Mouse (Mus musculus) kidney, embryonic 15.5 days (tissue): ENCODE data around the gene Ankfy1. TPM values are rescaled to one million over a fixed set of nuclear protein-coding genes. Genes with fewer than 3 reads are reported as not detected.
"Not testable (repeated sequence)": the region's sequence is repeated elsewhere in the genome, so short reads cannot be mapped to it uniquely, and the experiment has no call there.

Experiments
- ATAC-seq: fragments of 200-750 bp; cut with Nextera tagmentation; replicated peaks from 2 replicates; pipeline ENCODE4 v1.8.0; 2017; ENCODE audit warnings: moderate TSS enrichment; ENCODE audit not compliant: low FRiP score
- H3K27ac ChIP-seq: fragments of 300-500 bp; sonication (generic); 2 replicates; pipeline ENCODE4 v1.5.1; 2015; ENCODE audit warnings: mild to moderate bottlenecking, inconsistent platforms
- H3K27me3 ChIP-seq: fragments of 300-500 bp; sonication (generic); 2 replicates; pipeline ENCODE4 v1.6.1; 2015; ENCODE audit warnings: inconsistent platforms
- H3K36me3 ChIP-seq: fragments of 300-500 bp; sonication (generic); 2 replicates; pipeline ENCODE4 v1.6.1; 2015; ENCODE audit warnings: inconsistent platforms
- H3K4me1 ChIP-seq: fragments of 300-500 bp; sonication (generic); 2 replicates; pipeline ENCODE4 v1.6.1; 2015; ENCODE audit warnings: inconsistent platforms
- H3K4me2 ChIP-seq: fragments of 300-500 bp; sonication (generic); 2 replicates; pipeline ENCODE4 v1.6.1; 2015; ENCODE audit warnings: moderate library complexity, mild to moderate bottlenecking, inconsistent platforms
- H3K4me3 ChIP-seq: fragments of 300-500 bp; sonication (generic); replicated peaks from 2 replicates; pipeline ENCODE4 v1.5.1; 2015; ENCODE audit warnings: mild to moderate bottlenecking, inconsistent platforms
- H3K9ac ChIP-seq: fragments of 300-500 bp; sonication (generic); 2 replicates; pipeline ENCODE4 v1.6.1; 2015; ENCODE audit warnings: mild to moderate bottlenecking, inconsistent platforms
- H3K9me3 ChIP-seq: fragments of 300-500 bp; sonication (generic); replicated peaks from 2 replicates; pipeline ENCODE4 v1.6.1; 2016; ENCODE audit warnings: inconsistent platforms
- WGBS: fragments of 180-500 bp; shearing (Covaris S2); methylation state at CpG from one replicate; pipeline ENCODE4 v1.1.7; 2015; ENCODE audit warnings: mixed read lengths; 5-methylcytosine and 5-hydroxymethylcytosine counted together
- polyA plus RNA-seq: library from polyadenylated mRNA; unstranded; fragments of >200 nt; fragmentation: Nextera tagmentation; extraction: Ambion mirVana; gene quantifications from 2 replicates; pipeline ENCODE4 v1.2.1, GENCODE M21; 2015

The Ankfy1 gene
- polyA plus RNA-seq, 1 experiment from 2014 or later = 23.7 TPM

GRCm38 (mm10) chr11:72683402-72683801, 6.4 kb upstream of the Ankfy1 start:
- no peak for ATAC-seq
- Histone ChIP-seq H3K9ac (no peak overlapping the region), H3K27ac (no peak overlapping the region), H3K36me3 (peaks cover 21% of the 10 kb centered on the region), H3K9me3 (no peaks in the 10 kb centered on the region), H3K4me3 (no peak overlapping the region), H3K4me1 (peaks cover 4% of the 10 kb centered on the region; the same call in 1 of the 2 replicates), H3K4me2 (no peak overlapping the region), H3K27me3 (no peaks in the 10 kb centered on the region)
- 94% methylated on average over 2 of the region's 2 CpGs for WGBS

GRCm38 (mm10) chr11:72686697-72687096, 3.1 kb upstream of the Ankfy1 start:
- ATAC-seq = no peak
- peaks cover 9% of the 10 kb centered on the region; the same call in 1 of the 2 replicates for H3K36me3 ChIP-seq
- H3K27me3 ChIP-seq = no peaks in the 10 kb centered on the region
- no peak overlapping the region for H3K4me2 ChIP-seq
- peaks cover 26% of the 10 kb centered on the region for H3K4me1 ChIP-seq
- H3K9me3 ChIP-seq = no peaks in the 10 kb centered on the region
- no peak overlapping the region for H3K27ac ChIP-seq
- no peak overlapping the region for H3K4me3 ChIP-seq
- H3K9ac ChIP-seq = no peak overlapping the region

GRCm38 (mm10) chr11:72688242-72688641, 1.6 kb upstream of the Ankfy1 start:
- WGBS = 13% methylated on average over 5 of the region's 5 CpGs
- H3K36me3 ChIP-seq = peaks cover 9% of the 10 kb centered on the region; the same call in 1 of the 2 replicates
- H3K4me2 ChIP-seq = no peak overlapping the region
- H3K9ac ChIP-seq = no peak overlapping the region
- peaks cover 36% of the 10 kb centered on the region for H3K4me1 ChIP-seq
- H3K4me3 ChIP-seq = no peak overlapping the region
- peak; percentile 44; the same call in 1 of the 2 replicates for ATAC-seq
- H3K9me3 ChIP-seq = no peaks in the 10 kb centered on the region
- H3K27me3 ChIP-seq = no peaks in the 10 kb centered on the region
- 0 out of 2 replicates have a peak overlapping the region, but pooled peaks have one; percentile 32 for H3K27ac ChIP-seq

- Histone ChIP-seq H3K4me3 (peak overlapping the region; percentile 69), H3K4me1 (peaks cover 39% of the 10 kb centered on the region), H3K9me3 (no peaks in the 10 kb centered on the region), H3K27ac (peak overlapping the region; percentile 88; the same call in 1 of the 2 replicates), H3K4me2 (peak overlapping the region; percentile 81), H3K36me3 (0 out of 2 replicates have a peak, but pooled peaks cover 7% of the 10 kb centered on the region), H3K27me3 (no peaks in the 10 kb centered on the region), H3K9ac (peak overlapping the region; percentile 76)
- ATAC-seq = no peak
- WGBS = 70% methylated on average over 3 of the region's 3 CpGs
Observed at GRCm38 (mm10) chr11:72689115-72689514, 691 bp upstream of the Ankfy1 start.

- no peak for ATAC-seq
- WGBS = 84% methylated on average over 4 of the region's 4 CpGs
- Histone ChIP-seq H3K4me3 (no peak overlapping the region), H3K9me3 (no peaks in the 10 kb centered on the region), H3K4me1 (peaks cover 39% of the 10 kb centered on the region), H3K9ac (no peak overlapping the region), H3K4me2 (no peak overlapping the region; the same call in 1 of the 2 replicates), H3K27ac (0 out of 2 replicates have a peak overlapping the region, but pooled peaks have one; percentile 6), H3K36me3 (peaks cover 3% of the 10 kb centered on the region), H3K27me3 (no peaks in the 10 kb centered on the region)
Observed at GRCm38 (mm10) chr11:72692353-72692752, 2.5 kb downstream of the Ankfy1 start.

GRCm38 (mm10) chr11:72695025-72695424, 5.2 kb downstream of the Ankfy1 start:
- no peaks in the 10 kb centered on the region for H3K27me3 ChIP-seq
- H3K4me3 ChIP-seq = no peak overlapping the region
- H3K4me1 ChIP-seq = peaks cover 27% of the 10 kb centered on the region
- ATAC-seq = no peak
- H3K4me2 ChIP-seq = no peak overlapping the region
- H3K36me3 ChIP-seq = peaks cover 11% of the 10 kb centered on the region
- no peak overlapping the region for H3K27ac ChIP-seq
- 88% methylated on average over 3 of the region's 3 CpGs for WGBS
- H3K9ac ChIP-seq = no peak overlapping the region
- no peaks in the 10 kb centered on the region for H3K9me3 ChIP-seq

GRCm38 (mm10) chr11:72696368-72696971, 6.7 kb downstream of the Ankfy1 start:
- Histone ChIP-seq H3K27ac (no peak overlapping the region), H3K4me2 (no peak overlapping the region), H3K4me3 (no peak overlapping the region), H3K4me1 (peaks cover 15% of the 10 kb centered on the region), H3K9me3 (no peaks in the 10 kb centered on the region), H3K36me3 (peaks cover 17% of the 10 kb centered on the region), H3K9ac (no peak overlapping the region), H3K27me3 (no peaks in the 10 kb centered on the region)
- 91% methylated on average over 2 of the region's 2 CpGs for WGBS
- no peak for ATAC-seq

- Histone ChIP-seq H3K9me3 (no peaks in the 10 kb centered on the region), H3K4me3 (no peak overlapping the region), H3K27ac (no peak overlapping the region), H3K27me3 (no peaks in the 10 kb centered on the region), H3K36me3 (peaks cover 21% of the 10 kb centered on the region), H3K4me1 (peaks cover 8% of the 10 kb centered on the region), H3K9ac (no peak overlapping the region), H3K4me2 (no peak overlapping the region)
- ATAC-seq = no peak
Observed at GRCm38 (mm10) chr11:72697323-72697722, 7.5 kb downstream of the Ankfy1 start.

GRCm38 (mm10) chr11:72705111-72705510, 15.3 kb downstream of the Ankfy1 start:
- H3K36me3 ChIP-seq = peaks cover 14% of the 10 kb centered on the region; the same call in 1 of the 2 replicates
- WGBS = 94% methylated on average over 2 of the region's 2 CpGs
- H3K9me3 ChIP-seq, H3K4me1 ChIP-seq, H3K4me2 ChIP-seq, H3K9ac ChIP-seq, H3K27me3 ChIP-seq, H3K27ac ChIP-seq, H3K4me3 ChIP-seq, ATAC-seq: not testable (repeated sequence)

- Histone ChIP-seq H3K9me3 (no peaks in the 10 kb centered on the region), H3K9ac (no peak overlapping the region), H3K4me1 (no peaks in the 10 kb centered on the region), H3K4me2 (no peak overlapping the region), H3K27ac (no peak overlapping the region), H3K36me3 (peaks cover 45% of the 10 kb centered on the region), H3K27me3 (no peaks in the 10 kb centered on the region), H3K4me3 (no peak overlapping the region)
- 88% methylated on average over 5 of the region's 5 CpGs for WGBS
- no peak for ATAC-seq
Observed at GRCm38 (mm10) chr11:72712721-72713120, 22.9 kb downstream of the Ankfy1 start.

GRCm38 (mm10) chr11:72718161-72718560, 28.4 kb downstream of the Ankfy1 start:
- H3K4me2 ChIP-seq = no peak overlapping the region
- H3K27me3 ChIP-seq = no peaks in the 10 kb centered on the region
- 89% methylated on average over 3 of the region's 3 CpGs for WGBS
- H3K9me3 ChIP-seq = no peaks in the 10 kb centered on the region
- no peak for ATAC-seq
- H3K27ac ChIP-seq = no peak overlapping the region
- H3K4me3 ChIP-seq = no peak overlapping the region
- H3K9ac ChIP-seq = no peak overlapping the region
- peaks cover 49% of the 10 kb centered on the region for H3K36me3 ChIP-seq
- H3K4me1 ChIP-seq = no peaks in the 10 kb centered on the region

- no peak overlapping the region for H3K4me2 ChIP-seq
- ATAC-seq = no peak
- H3K4me3 ChIP-seq = no peak overlapping the region
- H3K27ac ChIP-seq = no peak overlapping the region
- H3K27me3 ChIP-seq = no peaks in the 10 kb centered on the region
- H3K9me3 ChIP-seq = no peaks in the 10 kb centered on the region
- H3K36me3 ChIP-seq = peaks cover 31% of the 10 kb centered on the region
- H3K9ac ChIP-seq = no peak overlapping the region
- WGBS = 55% methylated on average over 2 of the region's 2 CpGs
- H3K4me1 ChIP-seq = no peaks in the 10 kb centered on the region
Observed at GRCm38 (mm10) chr11:72723165-72723564, 33.4 kb downstream of the Ankfy1 start.

GRCm38 (mm10) chr11:72723871-72724270, 34.1 kb downstream of the Ankfy1 start:
- no peak overlapping the region for H3K4me3 ChIP-seq
- H3K9ac ChIP-seq = no peak overlapping the region
- peaks cover 38% of the 10 kb centered on the region for H3K36me3 ChIP-seq
- no peak overlapping the region for H3K4me2 ChIP-seq
- no peak for ATAC-seq
- no peaks in the 10 kb centered on the region for H3K27me3 ChIP-seq
- H3K27ac ChIP-seq = no peak overlapping the region
- no peaks in the 10 kb centered on the region for H3K4me1 ChIP-seq
- H3K9me3 ChIP-seq = no peaks in the 10 kb centered on the region
